Mouse (Mus musculus) embryonic stem cell, embryonic (primary cell): ENCODE results near the gene Lrrc75a.

Experiments used
- CTCF ChIA-PET, 4 experiments: fragments of 300-600 bp in 2 of 4; fragments of 350-600 bp in 2 of 4; sonication (Branson Sonifier 250); formaldehyde crosslinking; loops; one replicate each; lab custom pipeline; 2022; ENCODE audit warnings: inconsistent platforms in 2 of 4; lab: Charles Lee
- POLR2A ChIA-PET, 4 experiments: fragments of 300-600 bp in 2 of 4; fragments of 350-600 bp in 2 of 4; sonication (Branson Sonifier 250); formaldehyde crosslinking; loops; one replicate each; lab custom pipeline; 2022; ENCODE audit warnings: antibody characterized with exemption in 4 of 4, inconsistent platforms in 1 of 4; lab: Charles Lee

Lrrc75a gene

GRCm38 (mm10) chr11:62647661-62648590 lies at the start of gene Lrrc75a:
TSS of gene Lrrc75a (minus strand) at chr11:62648523.
- ChIA-PET POLR2A (interaction anchor here (0.6 to 6.8 kb wide), 27 partner anchors 9 to 367 kb away, joined by 3 to 95 read pairs (median 5); partner anchors contain the start of genes Ttc19 (in 1 of the 4), Ubb (in 1 of the 4) and Zswim7 (in 1 of the 4)), CTCF (interaction anchor here in 3 of 4 experiments (1.1 to 2.6 kb wide), 4 partner anchors 18 to 35 kb away, joined by 3 to 7 read pairs (median 4); no protein-coding TSS in a partner anchor)

- CTCF ChIA-PET, result interaction anchor here (0.6 to 1.3 kb wide), 6 partner anchors 12 to 299 kb away, joined by 3 to 12 read pairs (median 4); no protein-coding TSS in a partner anchor
- POLR2A ChIA-PET, result no interaction called here
These were observed 46.8 kb upstream of the Lrrc75a start for GRCm38 (mm10) chr11:62695126-62695525.

GRCm38 (mm10) chr11:62693299-62694184 lies 45.2 kb upstream of the Lrrc75a start:
- ChIA-PET POLR2A (interaction anchor here (0.6 to 1.5 kb wide), 18 partner anchors 9 to 511 kb away, joined by 3 to 19 read pairs (median 3); partner anchors contain the start of genes Ttc19 (in 1 of the 4), Ubb (in 1 of the 4) and Zswim7 (in 1 of the 4)), CTCF (interaction anchor here (0.6 to 1.5 kb wide), 36 partner anchors 8 to 1750 kb away, joined by 3 to 23 read pairs (median 4); no protein-coding TSS in a partner anchor)

GRCm38 (mm10) chr11:62691592-62691991 lies 43.3 kb upstream of the Lrrc75a start:
- ChIA-PET POLR2A (interaction anchor here in 2 of 4 experiments (0.8 to 1.0 kb wide), 3 partner anchors 78 to 141 kb away, joined by 3 to 4 read pairs (median 3); partner anchors contain the start of gene Ubb (in 1 of the 2)), CTCF (interaction anchor here in 1 of 4 experiments (0.6 to 1.4 kb wide), 2 partner anchors 22 to 126 kb away, joined by 3 read pairs; no protein-coding TSS in a partner anchor)

GRCm38 (mm10) chr11:62679954-62680353 lies 31.6 kb upstream of the Lrrc75a start:
- POLR2A ChIA-PET, result interaction anchor here in 2 of 4 experiments (0.6 to 6.2 kb wide), 5 partner anchors 70 to 131 kb away, joined by 4 to 29 read pairs (median 7); no protein-coding TSS in a partner anchor
- CTCF ChIA-PET, result interaction anchor here in 2 of 4 experiments (0.6 to 0.7 kb wide), 4 partner anchors 25 to 119 kb away, joined by 5 to 14 read pairs (median 7); no protein-coding TSS in a partner anchor

GRCm38 (mm10) chr11:62678778-62679354 lies 30.5 kb upstream of the Lrrc75a start:
- ChIA-PET CTCF (interaction anchor here in 1 of 4 experiments (1.4 kb wide), 1 partner anchor 65 kb away, joined by 3 read pairs; no protein-coding TSS in a partner anchor), POLR2A (interaction anchor here in 1 of 4 experiments (1.6 kb wide), 2 partner anchors 74 to 76 kb away, joined by 4 to 8 read pairs; no protein-coding TSS in a partner anchor)

- ChIA-PET POLR2A (interaction anchor here (0.6 to 6.2 kb wide), 17 partner anchors 17 to 198 kb away, joined by 3 to 60 read pairs (median 8); partner anchors contain the start of gene Ubb (in 1 of the 4)), CTCF (interaction anchor here (0.8 to 3.8 kb wide), 12 partner anchors 8 to 628 kb away, joined by 3 to 45 read pairs (median 5); no protein-coding TSS in a partner anchor)
These were observed 27.9 kb upstream of the Lrrc75a start for GRCm38 (mm10) chr11:62676290-62676596.

GRCm38 (mm10) chr11:62675480-62676289 lies 27.4 kb upstream of the Lrrc75a start:
- ChIA-PET POLR2A (interaction anchor here (0.6 to 6.2 kb wide), 31 partner anchors 11 to 914 kb away, joined by 3 to 60 read pairs (median 6); partner anchors contain the start of genes Ubb (in 3 of the 4) and Prpsap2 (in 1 of the 4)), CTCF (interaction anchor here (0.5 to 3.8 kb wide), 25 partner anchors 9 to 663 kb away, joined by 3 to 45 read pairs (median 4); no protein-coding TSS in a partner anchor)

GRCm38 (mm10) chr11:62670006-62670405 lies 21.7 kb upstream of the Lrrc75a start:
- ChIA-PET POLR2A (interaction anchor here in 3 of 4 experiments (0.5 to 1.4 kb wide), 8 partner anchors 9 to 151 kb away, joined by 3 to 9 read pairs (median 3); no protein-coding TSS in a partner anchor), CTCF (interaction anchor here in 2 of 4 experiments (0.8 to 1.3 kb wide), 2 partner anchors 21 to 57 kb away, joined by 3 read pairs; no protein-coding TSS in a partner anchor)

- POLR2A ChIA-PET, result interaction anchor here in 3 of 4 experiments (0.6 to 1.4 kb wide), 5 partner anchors 9 to 620 kb away, joined by 3 to 9 read pairs (median 3); no protein-coding TSS in a partner anchor
- CTCF ChIA-PET, result interaction anchor here in 2 of 4 experiments (0.8 to 1.3 kb wide), 2 partner anchors 22 to 56 kb away, joined by 3 read pairs; no protein-coding TSS in a partner anchor
These were observed 21.1 kb upstream of the Lrrc75a start for GRCm38 (mm10) chr11:62669471-62669870.

- ChIA-PET POLR2A (interaction anchor here in 2 of 4 experiments (0.6 to 1.4 kb wide), 3 partner anchors 8 to 619 kb away, joined by 3 to 9 read pairs (median 4); no protein-coding TSS in a partner anchor), CTCF (interaction anchor here in 1 of 4 experiments (0.8 kb wide), 1 partner anchor 56 kb away, joined by 3 read pairs; no protein-coding TSS in a partner anchor)
These were observed 20.7 kb upstream of the Lrrc75a start for GRCm38 (mm10) chr11:62668986-62669385.

- ChIA-PET CTCF (no interaction called here), POLR2A (interaction anchor here in 2 of 4 experiments (0.9 to 9.4 kb wide), 9 partner anchors 11 to 113 kb away, joined by 3 to 84 read pairs (median 5); partner anchors contain the start of genes Lrrc75a (in 1 of the 2), Mmgt2 (in 1 of the 2) and Ubb (in 1 of the 2))
These were observed 15.9 kb upstream of the Lrrc75a start for GRCm38 (mm10) chr11:62664250-62664649.

GRCm38 (mm10) chr11:62660885-62661284 lies 12.6 kb upstream of the Lrrc75a start:
- ChIA-PET POLR2A (interaction anchor here in 3 of 4 experiments (0.5 to 9.4 kb wide), 16 partner anchors 8 to 305 kb away, joined by 3 to 84 read pairs (median 4); partner anchors contain the start of genes Ubb (in 2 of the 3) and Mmgt2 (in 1 of the 3)), CTCF (interaction anchor here in 3 of 4 experiments (0.6 to 1.5 kb wide), 5 partner anchors 12 to 224 kb away, joined by 3 to 7 read pairs (median 3); no protein-coding TSS in a partner anchor)

- ChIA-PET CTCF (no interaction called here), POLR2A (interaction anchor here in 2 of 4 experiments (0.6 to 1.7 kb wide), 4 partner anchors 10 to 48 kb away, joined by 3 to 9 read pairs (median 3); no protein-coding TSS in a partner anchor)
These were observed 3.8 kb upstream of the Lrrc75a start for GRCm38 (mm10) chr11:62652080-62652479.

- CTCF ChIA-PET, result interaction anchor here in 1 of 4 experiments (0.6 kb wide), 1 partner anchor 33 kb away, joined by 3 read pairs; no protein-coding TSS in a partner anchor
- POLR2A ChIA-PET, result interaction anchor here in 1 of 4 experiments (6.8 kb wide), 1 partner anchor 46 kb away, joined by 95 read pairs; no protein-coding TSS in a partner anchor
These were observed 3.2 kb upstream of the Lrrc75a start for GRCm38 (mm10) chr11:62651563-62651962.
